Mouse (Mus musculus): ENCODE measurements around the gene Scn4a.

DNA sequence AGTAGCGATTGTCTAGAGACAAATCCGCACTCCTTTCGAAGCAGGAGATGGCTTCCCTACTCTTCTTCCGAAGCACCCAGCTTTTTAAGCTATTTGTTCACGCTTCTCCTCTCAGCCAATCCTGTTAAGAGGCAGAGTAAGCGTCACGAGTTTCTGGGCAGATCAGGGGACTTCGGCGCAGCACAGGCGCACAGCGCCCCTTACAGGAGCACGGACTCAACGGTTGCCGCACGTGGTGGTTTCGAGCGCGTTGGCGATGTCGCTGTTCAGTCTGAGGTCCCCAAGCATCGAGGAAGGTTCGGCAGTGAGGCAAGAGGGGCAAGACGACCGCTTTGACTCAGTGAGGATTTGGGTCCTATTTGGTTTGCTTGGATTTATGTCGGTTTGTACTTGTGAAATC, 76.6 kb downstream of the Scn4a start, which contains the start of gene Tcam1:
- TF ChIP-seq POLR2A (IDR thresholded peaks at IDR 0.05; ENCODE audit: control insufficient read depth, low read depth, low read length), result peak; percentile 91; the same call in 1 of the 2 replicates
- TF ChIP-seq CTCF (IDR thresholded peaks at IDR 0.05; ENCODE audit: control insufficient read depth, insufficient read depth, insufficient replicate concordance, low read depth, low read length), result peak; percentile 63; the same call in 1 of the 2 replicates
